Mouse (Mus musculus) cerebral cortex, adult 2 months (tissue): ENCODE results near the gene Cplx3.

Experiments
- WGBS: fragments of 180-500 bp; shearing (Covaris S2); methylation state at CpG from one replicate; pipeline ENCODE4 v1.1.7; 2018; 5-methylcytosine and 5-hydroxymethylcytosine counted together

Cplx3 gene

GRCm38 (mm10) chr9:57638651-57639459, 32.8 kb upstream of the Cplx3 start:
- 49% methylated on average over 8 of the region's 8 CpGs for WGBS

- WGBS, result 19% methylated on average over 6 of the region's 6 CpGs
These were observed 31.8 kb upstream of the Cplx3 start for GRCm38 (mm10) chr9:57637741-57638322.

GRCm38 (mm10) chr9:57637272-57637671, 31.2 kb upstream of the Cplx3 start:
- 8% methylated on average over 3 of the region's 3 CpGs for WGBS

GRCm38 (mm10) chr9:57633481-57634024, 27.5 kb upstream of the Cplx3 start:
- 26% methylated on average over 4 of the region's 4 CpGs for WGBS

GRCm38 (mm10) chr9:57629118-57629874, 23.2 kb upstream of the Cplx3 start:
- 67% methylated on average over 14 of the region's 14 CpGs for WGBS

GRCm38 (mm10) chr9:57628717-57629116, 22.6 kb upstream of the Cplx3 start:
- 89% methylated on average over 12 of the region's 12 CpGs for WGBS

GRCm38 (mm10) chr9:57627892-57628291, 21.8 kb upstream of the Cplx3 start:
- WGBS, result 94% methylated on average over 11 of the region's 11 CpGs

GRCm38 (mm10) chr9:57627191-57627590, 21.1 kb upstream of the Cplx3 start:
- 88% methylated on average over 17 of the region's 17 CpGs for WGBS

GRCm38 (mm10) chr9:57625674-57626500, 19.8 kb upstream of the Cplx3 start:
- 69% methylated on average over 15 of the region's 15 CpGs for WGBS

GRCm38 (mm10) chr9:57624295-57624694, 18.2 kb upstream of the Cplx3 start:
- WGBS, result 88% methylated on average over 7 of the region's 7 CpGs

- WGBS, result 92% methylated on average over 5 of the region's 5 CpGs
These were observed 14.6 kb upstream of the Cplx3 start, which contains the start of gene Lman1l for GRCm38 (mm10) chr9:57620674-57621073. Lman1l (minus strand) TSS chr9:57620774.

- WGBS, result 77% methylated on average over 8 of the region's 8 CpGs
These were observed 12.8 kb upstream of the Cplx3 start for GRCm38 (mm10) chr9:57618854-57619253.

- WGBS, result 70% methylated on average over 8 of the region's 8 CpGs
These were observed 11.6 kb upstream of the Cplx3 start for GRCm38 (mm10) chr9:57617556-57618169.

- 91% methylated on average over 4 of the region's 4 CpGs for WGBS
These were observed 8.7 kb upstream of the Cplx3 start for GRCm38 (mm10) chr9:57614786-57615185.

- whole genome bisulfite sequencing, result 72% methylated on average over 7 of the region's 7 CpGs
These were observed 7.9 kb upstream of the Cplx3 start for GRCm38 (mm10) chr9:57613975-57614374.

GRCm38 (mm10) chr9:57612587-57612986, 6.5 kb upstream of the Cplx3 start:
- WGBS, result 88% methylated on average over 7 of the region's 7 CpGs

GRCm38 (mm10) chr9:57610359-57610826, 4.3 kb upstream of the Cplx3 start:
- 38% methylated on average over 3 of the region's 3 CpGs for WGBS

GRCm38 (mm10) chr9:57609803-57610202, 3.7 kb upstream of the Cplx3 start:
- 70% methylated on average over 3 of the region's 3 CpGs for WGBS

GRCm38 (mm10) chr9:57605503-57605902, 578 bp downstream of the Cplx3 start:
- WGBS, result 10% methylated on average over 9 of the region's 9 CpGs

- 47% methylated on average over 4 of the region's 4 CpGs for WGBS
These were observed 1.2 kb downstream of the Cplx3 start for GRCm38 (mm10) chr9:57604875-57605274.

GRCm38 (mm10) chr9:57602098-57602497, 4.0 kb downstream of the Cplx3 start:
- 53% methylated on average over 8 of the region's 8 CpGs for WGBS
